Mouse (Mus musculus): ENCODE measurements at regions not wholly inside any gene's neighbourhood (a gene's known extent, or its start where the extent isn't known, plus 50 kb on each side); places are given as distances from the start of the nearest gene placed in this dataset.

- WGBS (ENCODE audit: insufficient replicate concordance) = 87% methylated on average over 3 of the region's 3 CpGs
- H3K4me1 ChIP-seq (ENCODE audit: control insufficient read depth, insufficient read depth, low read length) = no peaks in the 10 kb centered on the region
- ATAC-seq (replicated peaks; ENCODE audit: insufficient number of reproducible peaks, low FRiP score, low TSS enrichment) = no peak
- no peaks in the 10 kb centered on the region for H3K27me3 ChIP-seq (ENCODE audit: control insufficient read depth, insufficient read depth, low read length)
- H3K9me3 ChIP-seq (replicated peaks; ENCODE audit: control insufficient read depth, low read length) = no peaks in the 10 kb centered on the region
- no peaks in the 10 kb centered on the region for H3K36me3 ChIP-seq (ENCODE audit: control insufficient read depth, insufficient read depth, low read length)
- H3K27ac ChIP-seq (ENCODE audit: low read depth, low read length) = no peak overlapping the region
- no peak overlapping the region for H3K4me3 ChIP-seq (ENCODE audit: low read depth, low read length)
- no peak overlapping the region for H3K4me2 ChIP-seq
- no peak overlapping the region for H3K9ac ChIP-seq (ENCODE audit: low read depth, low read length)
These were observed 870.2 kb upstream of the Celf2 start for GRCm38 (mm10) chr2:8379590-8379989.

GRCm38 (mm10) chr2:8347867-8348266 lies 838.5 kb upstream of the Celf2 start:
- Histone ChIP-seq H3K4me2 (no peak overlapping the region), H3K27me3 (ENCODE audit: control insufficient read depth, insufficient read depth, low read length) (no peaks in the 10 kb centered on the region), H3K36me3 (ENCODE audit: control insufficient read depth, insufficient read depth, low read length) (no peaks in the 10 kb centered on the region), H3K9me3 (replicated peaks; ENCODE audit: control insufficient read depth, low read length) (no peaks in the 10 kb centered on the region), H3K4me1 (ENCODE audit: control insufficient read depth, insufficient read depth, low read length) (no peaks in the 10 kb centered on the region), H3K9ac (ENCODE audit: low read depth, low read length) (no peak overlapping the region), H3K4me3 (ENCODE audit: low read depth, low read length) (no peak overlapping the region), H3K27ac (ENCODE audit: low read depth, low read length) (no peak overlapping the region)
- no peak for ATAC-seq (replicated peaks; ENCODE audit: insufficient number of reproducible peaks, low FRiP score, low TSS enrichment)
- WGBS (ENCODE audit: insufficient replicate concordance) = 68% methylated on average over 1 of the region's 1 CpGs

- Histone ChIP-seq H3K9me3 (replicated peaks; ENCODE audit: control insufficient read depth, low read length) (no peaks in the 10 kb centered on the region), H3K9ac (ENCODE audit: low read depth, low read length) (no peak overlapping the region), H3K36me3 (ENCODE audit: control insufficient read depth, insufficient read depth, low read length) (no peaks in the 10 kb centered on the region), H3K4me3 (ENCODE audit: low read depth, low read length) (no peak overlapping the region), H3K4me1 (ENCODE audit: control insufficient read depth, insufficient read depth, low read length) (no peaks in the 10 kb centered on the region), H3K4me2 (no peak overlapping the region), H3K27me3 (ENCODE audit: control insufficient read depth, insufficient read depth, low read length) (no peaks in the 10 kb centered on the region), H3K27ac (ENCODE audit: low read depth, low read length) (no peak overlapping the region)
- ATAC-seq (replicated peaks; ENCODE audit: insufficient number of reproducible peaks, low FRiP score, low TSS enrichment) = no peak
- WGBS (ENCODE audit: insufficient replicate concordance) = 58% methylated on average over 3 of the region's 3 CpGs
These were observed 835.4 kb upstream of the Celf2 start for GRCm38 (mm10) chr2:8344748-8345147.

GRCm38 (mm10) chr2:8338271-8338670 lies 828.9 kb upstream of the Celf2 start:
- H3K27me3 ChIP-seq (ENCODE audit: control insufficient read depth, insufficient read depth, low read length) = no peaks in the 10 kb centered on the region
- ATAC-seq (replicated peaks; ENCODE audit: insufficient number of reproducible peaks, low FRiP score, low TSS enrichment) = no peak
- 78% methylated on average over 7 of the region's 7 CpGs for WGBS (ENCODE audit: insufficient replicate concordance)
- H3K4me2 ChIP-seq = no peak overlapping the region
- H3K9me3 ChIP-seq (replicated peaks; ENCODE audit: control insufficient read depth, low read length) = no peaks in the 10 kb centered on the region
- no peak overlapping the region for H3K27ac ChIP-seq (ENCODE audit: low read depth, low read length)
- no peaks in the 10 kb centered on the region for H3K36me3 ChIP-seq (ENCODE audit: control insufficient read depth, insufficient read depth, low read length)
- H3K9ac ChIP-seq (ENCODE audit: low read depth, low read length) = no peak overlapping the region
- no peaks in the 10 kb centered on the region for H3K4me1 ChIP-seq (ENCODE audit: control insufficient read depth, insufficient read depth, low read length)
- H3K4me3 ChIP-seq (ENCODE audit: low read depth, low read length) = no peak overlapping the region

- Histone ChIP-seq H3K36me3 (ENCODE audit: control insufficient read depth, insufficient read depth, low read length) (no peaks in the 10 kb centered on the region), H3K9me3 (replicated peaks; ENCODE audit: control insufficient read depth, low read length) (no peaks in the 10 kb centered on the region), H3K27me3 (ENCODE audit: control insufficient read depth, insufficient read depth, low read length) (no peaks in the 10 kb centered on the region), H3K9ac (ENCODE audit: low read depth, low read length) (no peak overlapping the region), H3K27ac (ENCODE audit: low read depth, low read length) (no peak overlapping the region), H3K4me3 (ENCODE audit: low read depth, low read length) (no peak overlapping the region), H3K4me2 (no peak overlapping the region), H3K4me1 (ENCODE audit: control insufficient read depth, insufficient read depth, low read length) (no peaks in the 10 kb centered on the region)
- WGBS (ENCODE audit: insufficient replicate concordance) = 62% methylated on average over 2 of the region's 2 CpGs
- ATAC-seq (replicated peaks; ENCODE audit: insufficient number of reproducible peaks, low FRiP score, low TSS enrichment) = no peak
These were observed 786.6 kb upstream of the Celf2 start for GRCm38 (mm10) chr2:8296001-8296400.

GRCm38 (mm10) chr2:8291357-8291756 lies 782.0 kb upstream of the Celf2 start:
- no peaks in the 10 kb centered on the region for H3K4me1 ChIP-seq (ENCODE audit: control insufficient read depth, insufficient read depth, low read length)
- no peaks in the 10 kb centered on the region for H3K36me3 ChIP-seq (ENCODE audit: control insufficient read depth, insufficient read depth, low read length)
- WGBS (ENCODE audit: insufficient replicate concordance) = 77% methylated on average over 4 of the region's 4 CpGs
- H3K27me3 ChIP-seq (ENCODE audit: control insufficient read depth, insufficient read depth, low read length) = no peaks in the 10 kb centered on the region
- ATAC-seq (replicated peaks; ENCODE audit: insufficient number of reproducible peaks, low FRiP score, low TSS enrichment) = no peak
- H3K9ac ChIP-seq (ENCODE audit: low read depth, low read length) = no peak overlapping the region
- no peak overlapping the region for H3K4me2 ChIP-seq
- H3K9me3 ChIP-seq (replicated peaks; ENCODE audit: control insufficient read depth, low read length) = no peaks in the 10 kb centered on the region
- H3K27ac ChIP-seq (ENCODE audit: low read depth, low read length) = no peak overlapping the region
- no peak overlapping the region for H3K4me3 ChIP-seq (ENCODE audit: low read depth, low read length)

- H3K4me3 ChIP-seq (ENCODE audit: low read depth, low read length) = no peak overlapping the region
- no peaks in the 10 kb centered on the region for H3K27me3 ChIP-seq (ENCODE audit: control insufficient read depth, insufficient read depth, low read length)
- no peaks in the 10 kb centered on the region for H3K9me3 ChIP-seq (replicated peaks; ENCODE audit: control insufficient read depth, low read length)
- no peak overlapping the region for H3K9ac ChIP-seq (ENCODE audit: low read depth, low read length)
- H3K4me2 ChIP-seq = no peak overlapping the region
- H3K4me1 ChIP-seq (ENCODE audit: control insufficient read depth, insufficient read depth, low read length) = no peaks in the 10 kb centered on the region
- ATAC-seq (replicated peaks; ENCODE audit: insufficient number of reproducible peaks, low FRiP score, low TSS enrichment) = no peak
- H3K36me3 ChIP-seq (ENCODE audit: control insufficient read depth, insufficient read depth, low read length) = no peaks in the 10 kb centered on the region
- 76% methylated on average over 4 of the region's 4 CpGs for WGBS (ENCODE audit: insufficient replicate concordance)
- H3K27ac ChIP-seq (ENCODE audit: low read depth, low read length) = no peak overlapping the region
These were observed 778.0 kb upstream of the Celf2 start for GRCm38 (mm10) chr2:8287403-8287802.

- no peak overlapping the region for H3K27ac ChIP-seq (ENCODE audit: low read depth, low read length)
- no peak overlapping the region for H3K4me3 ChIP-seq (ENCODE audit: low read depth, low read length)
- H3K36me3 ChIP-seq (ENCODE audit: control insufficient read depth, insufficient read depth, low read length) = no peaks in the 10 kb centered on the region
- no peak overlapping the region for H3K4me2 ChIP-seq
- 73% methylated on average over 1 of the region's 1 CpGs for WGBS (ENCODE audit: insufficient replicate concordance)
- H3K9ac ChIP-seq (ENCODE audit: low read depth, low read length) = no peak overlapping the region
- H3K27me3 ChIP-seq (ENCODE audit: control insufficient read depth, insufficient read depth, low read length) = no peaks in the 10 kb centered on the region
- no peak for ATAC-seq (replicated peaks; ENCODE audit: insufficient number of reproducible peaks, low FRiP score, low TSS enrichment)
- H3K9me3 ChIP-seq (replicated peaks; ENCODE audit: control insufficient read depth, low read length) = no peaks in the 10 kb centered on the region
- H3K4me1 ChIP-seq (ENCODE audit: control insufficient read depth, insufficient read depth, low read length) = no peaks in the 10 kb centered on the region
These were observed 766.9 kb upstream of the Celf2 start for GRCm38 (mm10) chr2:8276127-8276773.

Measured in heart, embryonic 11.5 days (tissue).